Mouse (Mus musculus): Measurements from ENCODE around the gene Otop2.

Gene Otop2

DNA sequence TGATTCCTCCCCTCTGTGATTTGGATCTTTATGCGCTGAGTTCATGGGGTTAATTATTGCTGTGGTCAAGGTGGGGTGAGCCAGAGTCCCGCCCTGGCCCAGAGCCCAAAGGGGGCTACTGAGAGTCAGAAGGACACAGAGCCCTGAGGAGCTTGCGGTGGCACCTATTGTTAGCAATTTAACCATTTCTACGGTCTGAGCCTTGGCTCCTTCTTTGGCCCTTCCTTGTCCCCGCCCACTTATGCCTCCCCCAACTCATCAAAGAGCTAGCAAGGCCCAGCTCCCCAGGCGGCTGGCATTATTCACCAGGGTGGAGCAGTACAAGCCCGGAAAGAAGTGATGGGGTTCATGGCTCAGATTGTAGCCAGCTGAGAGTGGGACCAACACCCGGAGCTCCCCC, at the start of gene Otop2:
TSS of gene Otop2 (plus strand) at position 301 of the 400 bp plus-strand sequence.
- in situ Hi-C loops (cut with MboI, MseI): no loop called here

DNA sequence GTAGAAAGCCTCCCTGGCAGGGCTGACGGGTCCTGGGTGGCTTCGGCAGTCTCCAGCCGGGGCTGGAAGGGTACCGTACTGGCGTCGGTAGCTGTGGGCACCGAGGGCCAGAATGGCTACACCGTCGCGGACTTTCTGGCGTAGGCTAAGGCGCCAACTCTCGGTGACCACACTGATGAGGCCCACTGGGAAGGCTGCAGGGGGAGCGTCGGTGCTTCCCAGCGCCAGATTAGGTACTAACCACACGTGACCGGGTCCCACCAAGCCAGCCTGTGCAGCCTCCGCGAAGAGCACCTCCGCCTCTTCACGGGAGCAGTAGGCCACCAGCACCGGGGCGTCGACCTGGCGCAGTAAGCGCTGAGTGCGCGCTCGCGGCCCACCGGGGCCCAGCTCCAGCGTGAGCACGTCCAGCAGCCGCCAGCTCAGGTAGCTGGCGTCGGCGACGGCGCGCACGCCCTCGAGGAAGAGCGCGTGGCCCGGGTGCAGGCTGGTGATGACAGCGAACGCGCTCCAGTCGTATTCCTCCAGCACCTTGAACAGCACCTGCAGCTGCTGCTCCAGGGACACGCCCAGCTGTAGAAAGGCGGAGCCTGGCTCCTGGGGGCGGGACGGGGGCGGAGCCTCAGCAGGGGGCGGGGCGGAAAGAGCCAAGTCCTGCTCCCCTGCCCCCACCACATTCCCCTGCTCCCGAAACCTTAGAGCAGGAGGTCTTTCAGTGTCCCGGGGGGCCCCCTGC, 49.0 kb upstream of the Otop2 start:
- in situ Hi-C loops (cut with MboI, MseI): no loop called here

DNA sequence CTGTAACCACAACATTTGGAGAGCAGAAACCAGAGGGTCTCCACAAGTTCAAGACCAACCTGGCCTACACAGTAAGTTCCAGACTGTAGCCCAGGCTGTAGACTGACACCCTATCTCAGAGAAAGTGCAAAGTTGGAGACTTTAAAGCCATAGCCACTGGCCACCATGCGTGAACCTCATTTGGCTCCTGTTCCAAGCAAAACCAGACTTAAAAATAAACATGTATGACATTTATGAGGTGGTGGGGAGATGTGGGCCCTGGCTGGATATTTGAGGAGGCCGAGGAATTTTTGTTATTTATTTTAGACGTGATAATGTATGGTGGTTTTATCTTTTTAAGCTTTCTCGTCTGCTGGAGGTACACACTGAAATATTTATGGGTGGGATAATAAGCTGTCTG, 47.8 kb upstream of the Otop2 start:
- in situ Hi-C loops (cut with MboI, MseI): no loop called here

DNA sequence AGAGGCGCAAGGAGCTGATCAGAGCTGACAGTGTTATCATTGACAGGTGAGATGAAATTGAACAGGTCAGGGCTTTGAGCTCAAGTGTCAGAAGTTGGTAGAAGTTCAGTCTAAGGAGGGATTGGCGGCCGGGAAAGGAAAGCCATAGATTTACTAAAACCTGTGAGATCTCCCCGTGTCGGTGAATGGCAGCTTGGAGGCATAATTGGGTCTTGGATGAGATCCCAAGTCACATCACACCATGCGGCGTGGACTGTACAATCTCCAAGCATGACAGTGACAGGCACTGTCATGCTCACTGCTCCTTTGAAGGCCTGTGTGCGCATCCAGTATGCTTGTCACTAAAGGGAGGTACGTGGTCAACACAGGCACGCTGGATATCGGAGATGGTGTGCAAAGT, 44.0 kb upstream of the Otop2 start:
- in situ Hi-C loops (cut with MboI, MseI): loop anchor here (5.0 kb wide), 1 partner anchor 56 kb away; no protein-coding TSS in a partner anchor

DNA sequence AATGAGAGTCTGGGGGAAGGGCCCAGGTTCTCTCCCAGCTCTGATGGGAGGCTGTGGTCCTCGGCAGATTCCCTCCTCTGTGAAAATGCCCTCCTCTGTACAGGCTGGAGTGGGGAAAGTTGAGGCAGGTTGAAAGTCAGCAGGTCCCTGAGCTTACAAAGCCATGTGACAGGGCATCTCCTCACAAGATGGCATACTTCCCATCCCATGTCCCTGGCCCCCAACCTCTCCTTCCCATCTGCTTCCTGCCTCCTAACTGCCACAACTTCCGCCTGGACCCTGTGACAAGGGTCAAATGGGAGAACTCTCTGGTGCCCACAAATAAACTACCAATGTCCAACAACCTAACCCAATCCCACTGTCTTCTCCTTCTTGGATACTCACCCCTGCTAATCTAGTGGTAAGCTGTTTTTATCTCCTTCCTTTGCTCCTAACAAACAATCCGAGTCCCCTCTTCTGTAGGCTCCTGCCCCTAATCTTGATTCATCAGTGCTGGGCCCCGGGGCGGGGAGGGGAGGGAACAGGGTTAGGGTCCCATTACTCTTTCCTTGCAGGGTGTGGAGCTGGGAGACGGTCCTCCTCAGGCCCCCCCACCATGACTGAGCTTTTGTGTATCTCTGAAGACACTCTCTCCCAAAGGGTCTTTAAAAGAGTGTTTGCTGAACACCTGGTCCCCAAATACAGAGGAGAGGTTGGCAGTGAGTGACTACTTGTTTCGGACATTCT, 42.7 kb upstream of the Otop2 start:
- in situ Hi-C loops (cut with MboI, MseI): loop anchor here (5.0 kb wide), 1 partner anchor 57 kb away; no protein-coding TSS in a partner anchor

DNA sequence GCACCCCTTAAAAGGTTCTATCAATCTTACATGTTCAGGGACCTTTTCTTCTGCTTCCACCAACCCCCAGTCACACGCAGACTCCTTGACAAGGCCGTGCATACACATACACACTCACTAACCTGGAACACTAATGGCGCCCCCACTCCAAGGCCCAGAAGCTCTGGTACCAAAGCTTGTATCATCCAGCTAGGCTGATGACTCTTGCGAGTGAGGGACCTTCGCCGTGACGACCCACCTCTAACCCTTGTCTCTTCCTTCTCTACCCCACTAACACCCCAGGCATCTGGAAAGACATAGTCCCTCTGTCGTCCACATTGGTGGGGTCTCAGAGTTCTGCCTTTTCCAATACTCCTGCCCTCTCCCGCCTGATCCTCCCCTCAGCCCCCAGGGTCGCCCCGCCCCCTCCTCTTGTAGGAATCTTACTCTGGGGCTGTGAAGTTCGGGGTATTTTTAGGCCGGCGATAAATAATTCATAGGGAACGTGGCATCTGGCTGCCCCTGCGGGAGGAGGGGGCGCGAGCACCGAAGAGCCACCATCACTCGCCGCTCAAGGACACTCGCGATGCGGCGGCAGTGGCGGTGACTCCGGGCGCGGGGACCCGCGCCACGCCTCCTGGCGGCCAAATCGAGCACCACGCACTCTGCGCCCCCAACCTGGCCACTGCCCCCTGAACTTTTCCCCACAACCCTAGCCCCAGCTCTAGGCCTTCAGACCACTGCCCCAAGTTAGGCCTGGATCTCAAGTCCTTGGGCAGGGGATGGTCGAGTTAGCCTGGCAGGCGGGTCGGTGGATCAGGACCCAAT, 41.9 kb upstream of the Otop2 start:
- in situ Hi-C loops (cut with MboI, MseI): loop anchor here (5.0 kb wide), 1 partner anchor 58 kb away; no protein-coding TSS in a partner anchor

DNA sequence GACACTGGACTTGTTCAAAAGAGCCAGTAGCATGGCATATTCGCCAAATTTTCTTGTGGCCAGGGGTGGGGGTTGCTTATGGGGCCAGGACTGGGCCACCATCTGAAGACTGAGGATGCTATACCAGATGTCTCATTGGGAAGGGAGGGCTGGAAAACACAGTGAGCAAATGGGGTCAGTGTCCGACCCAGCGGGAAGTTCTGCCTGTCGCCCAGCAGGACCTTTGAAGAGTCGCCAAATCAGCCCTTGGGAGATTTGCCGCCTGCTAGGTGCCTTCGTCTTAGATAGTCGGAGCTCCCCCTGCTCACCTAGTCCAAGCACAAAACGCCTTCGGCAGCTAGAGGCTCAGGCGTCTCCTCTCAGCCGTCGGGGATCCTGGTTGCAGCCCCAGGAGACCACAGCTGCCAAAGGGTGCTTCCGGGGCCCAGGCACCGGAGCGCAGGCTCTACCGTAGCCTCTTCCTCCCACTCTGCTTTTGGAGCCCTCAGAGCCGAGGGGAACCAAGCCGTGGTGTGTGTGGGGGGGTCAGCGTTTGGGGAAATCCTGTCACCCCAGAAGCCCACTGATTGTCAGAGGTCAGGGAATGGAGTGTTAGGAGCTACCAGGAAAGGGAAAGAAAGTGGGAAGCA, 41.1 kb upstream of the Otop2 start:
- in situ Hi-C loops (cut with MboI, MseI): no loop called here

DNA sequence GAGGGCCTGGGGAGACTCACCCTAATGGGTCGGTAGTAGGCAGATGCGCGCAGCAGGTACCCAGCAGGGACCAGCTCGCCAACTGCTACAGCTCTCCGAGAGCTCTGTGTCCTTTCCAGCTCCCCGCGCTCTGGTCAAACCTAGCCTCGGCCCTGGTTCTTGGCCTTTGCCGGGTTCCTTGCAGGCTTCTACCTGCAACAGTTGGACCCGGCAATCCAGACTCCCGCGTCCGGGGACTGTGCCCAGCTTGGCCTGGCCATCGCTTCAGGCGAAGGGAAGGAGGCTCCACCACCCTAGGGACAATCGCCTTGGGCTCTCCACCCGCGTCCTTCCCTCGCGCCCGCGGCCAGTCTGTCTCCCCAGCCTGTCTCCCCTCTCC, 40.6 kb upstream of the Otop2 start:
- in situ Hi-C loops (cut with MboI, MseI): no loop called here

DNA sequence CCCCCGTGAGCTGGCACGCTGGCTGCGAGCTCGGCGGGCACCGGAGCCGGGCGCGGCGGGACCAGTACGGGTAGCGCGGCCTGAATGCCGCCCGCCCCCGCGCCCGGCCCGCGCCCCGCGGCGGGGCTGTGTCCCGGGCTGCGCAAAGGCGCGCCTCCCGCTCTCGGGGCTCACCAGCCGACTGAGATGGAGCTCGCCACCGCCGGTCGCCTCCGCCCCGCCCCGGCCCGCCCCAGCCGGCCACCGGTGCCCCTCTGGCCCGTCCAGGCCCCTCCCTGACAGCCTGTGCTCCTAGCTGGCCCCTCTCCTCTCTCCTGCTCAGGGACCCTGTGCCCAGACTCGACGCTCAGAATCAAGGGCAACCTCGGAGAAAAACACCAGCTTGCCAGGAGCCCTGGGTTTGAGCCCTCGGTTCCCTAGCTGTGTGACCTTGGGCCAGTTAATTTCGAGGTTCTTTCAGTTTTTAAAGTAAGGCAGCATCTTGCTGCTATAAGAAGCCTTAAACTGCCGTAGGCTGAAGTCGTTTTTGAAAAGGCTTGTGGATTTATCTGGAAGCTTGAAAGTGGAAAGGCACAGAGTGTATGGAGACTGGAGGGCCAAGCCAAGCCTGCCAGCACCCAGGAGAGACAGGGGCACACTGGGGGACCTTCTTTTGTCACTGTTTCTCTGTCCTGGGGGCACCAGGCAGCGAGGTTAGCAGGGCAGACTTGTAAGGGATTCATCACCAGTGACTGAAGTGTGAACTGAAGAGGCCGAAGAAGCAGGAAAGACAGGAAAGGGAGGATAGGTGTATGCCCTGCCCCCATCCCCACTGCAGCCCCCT, 39.7 kb upstream of the Otop2 start, which contains the start of gene Grin2c:
TSS of gene Grin2c (minus strand) at position 183 of the 823 bp plus-strand sequence.
- in situ Hi-C loops (cut with MboI, MseI): no loop called here

DNA sequence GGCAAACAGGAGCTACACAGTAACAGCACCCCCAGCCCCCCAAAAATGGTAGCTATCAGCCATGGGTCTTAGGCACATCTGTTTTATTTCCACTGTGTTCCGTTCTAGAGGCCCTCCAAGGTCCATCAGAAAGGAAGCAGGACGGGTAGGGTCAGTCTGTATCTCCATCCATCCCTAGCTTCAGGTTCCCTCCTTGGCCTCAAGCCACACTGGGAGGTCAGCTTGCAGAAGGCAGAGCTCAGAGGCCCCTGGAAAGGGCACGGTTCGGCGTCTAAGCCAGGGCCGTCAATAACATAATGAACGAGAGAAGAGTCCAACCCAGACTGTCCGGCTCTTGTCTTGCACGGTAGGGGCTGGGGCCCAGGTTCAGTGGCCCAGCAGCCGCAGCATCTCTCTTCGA, 39.0 kb upstream of the Otop2 start:
- in situ Hi-C loops (cut with MboI, MseI): no loop called here

DNA sequence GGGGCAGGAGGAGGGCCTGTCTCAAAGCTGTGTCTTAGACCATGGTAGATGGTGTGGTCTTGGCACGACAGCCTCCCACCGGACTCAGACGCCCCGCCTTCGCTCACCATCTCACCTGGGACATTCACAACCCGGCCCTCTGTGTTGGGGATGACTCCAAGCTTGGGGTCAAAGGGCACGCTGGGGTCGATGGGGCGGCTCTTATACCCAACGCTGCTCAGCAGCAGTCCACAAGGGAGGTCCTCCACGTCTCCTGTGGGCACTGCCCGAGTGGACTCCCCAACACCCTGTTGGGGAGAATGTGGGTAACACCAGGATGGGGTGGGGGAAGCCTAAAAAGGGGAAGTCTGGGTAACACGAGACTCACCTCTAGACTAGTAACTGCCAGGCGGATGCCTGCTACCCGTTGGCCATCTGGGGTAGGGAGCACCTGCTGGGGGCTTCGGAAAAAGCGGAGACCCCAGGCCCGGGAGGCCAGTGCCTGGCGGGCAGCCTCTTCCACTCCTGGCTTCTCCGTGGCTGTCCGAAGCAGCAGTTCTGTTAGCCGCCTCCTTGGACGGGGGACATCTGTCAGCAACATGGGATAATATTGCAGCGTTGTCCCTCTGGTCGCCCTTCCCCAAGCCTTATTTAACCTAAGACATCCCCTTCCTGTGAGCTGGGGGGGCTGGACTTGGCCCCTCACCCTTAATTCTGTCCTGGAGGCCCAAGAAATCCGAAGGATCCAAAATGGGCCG, 37.5 kb upstream of the Otop2 start:
- in situ Hi-C loops (cut with MboI, MseI): no loop called here

DNA sequence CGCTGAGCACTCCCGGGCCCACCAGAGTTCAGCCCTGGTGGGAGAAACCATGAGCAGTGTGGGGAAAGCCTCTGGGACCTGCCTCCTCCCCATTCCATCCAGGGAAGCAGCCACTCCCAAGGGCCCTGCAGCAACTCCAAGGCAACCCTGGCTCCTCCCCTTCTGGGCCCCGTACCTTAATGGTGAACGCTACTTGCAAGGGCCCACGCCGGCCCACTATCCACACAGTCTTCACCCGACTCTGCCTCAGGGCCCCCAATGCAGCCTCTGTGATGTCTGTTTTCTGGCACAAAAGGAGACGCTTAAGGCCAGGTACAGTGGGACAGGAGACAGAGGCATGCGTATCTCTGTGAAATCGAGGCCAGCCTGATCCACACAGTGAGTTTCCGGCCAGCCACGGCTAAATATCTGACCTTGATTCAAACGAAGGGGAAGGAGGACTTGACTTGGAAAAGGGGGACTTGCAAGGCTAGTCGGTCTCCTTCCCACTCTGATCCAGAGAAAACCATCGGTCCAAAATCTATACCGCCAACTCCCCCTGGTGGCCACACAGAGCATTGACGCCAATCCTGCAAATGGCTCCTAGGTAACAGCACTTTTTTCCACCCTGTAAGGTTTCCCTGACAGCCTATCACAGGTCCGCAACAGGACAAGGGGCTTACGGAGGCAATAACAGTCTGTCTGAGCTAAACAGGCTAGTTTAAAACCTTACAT, 36.7 kb upstream of the Otop2 start:
- in situ Hi-C loops (cut with MboI, MseI): no loop called here

DNA sequence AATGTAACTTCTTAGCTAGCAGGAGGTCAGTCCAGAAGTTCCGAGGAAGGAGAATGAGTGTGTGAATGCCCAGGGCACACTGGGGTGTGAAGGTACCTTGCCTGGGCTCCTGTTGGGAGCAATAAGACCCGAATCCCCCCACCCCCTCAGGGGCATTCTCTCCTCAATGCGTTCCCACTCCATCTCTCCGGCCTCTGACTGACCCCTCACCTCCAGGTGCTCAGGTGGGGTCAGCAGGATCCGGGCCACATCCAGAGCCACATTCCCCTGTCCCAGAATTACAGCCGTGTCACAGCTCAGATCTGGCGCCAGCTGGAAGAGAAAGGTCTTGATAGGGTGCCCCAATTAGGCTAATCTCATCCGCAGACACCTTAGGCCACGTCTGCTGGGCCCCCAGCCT, 35.9 kb upstream of the Otop2 start:
- in situ Hi-C loops (cut with MboI, MseI): no loop called here

DNA sequence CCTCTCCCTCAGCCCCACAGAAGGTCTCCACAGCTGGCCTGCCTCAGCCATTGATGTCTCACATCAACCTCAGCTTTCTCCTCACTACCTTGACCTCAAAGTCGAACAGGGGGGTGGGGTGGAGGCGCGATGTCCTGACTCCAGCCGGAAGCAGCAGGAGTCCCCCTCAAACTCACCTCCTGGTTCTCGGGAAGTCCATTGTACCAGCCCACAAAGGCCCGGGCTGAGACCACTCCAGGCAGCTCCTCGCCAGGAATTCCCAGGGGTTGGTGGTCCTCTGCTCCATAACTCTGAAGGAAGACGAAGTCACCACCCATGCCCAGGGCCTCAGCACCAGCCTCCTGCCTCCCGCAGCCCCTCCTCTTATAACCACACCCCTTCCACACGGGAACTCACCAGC, 35.5 kb upstream of the Otop2 start:
- in situ Hi-C loops (cut with MboI, MseI): no loop called here

DNA sequence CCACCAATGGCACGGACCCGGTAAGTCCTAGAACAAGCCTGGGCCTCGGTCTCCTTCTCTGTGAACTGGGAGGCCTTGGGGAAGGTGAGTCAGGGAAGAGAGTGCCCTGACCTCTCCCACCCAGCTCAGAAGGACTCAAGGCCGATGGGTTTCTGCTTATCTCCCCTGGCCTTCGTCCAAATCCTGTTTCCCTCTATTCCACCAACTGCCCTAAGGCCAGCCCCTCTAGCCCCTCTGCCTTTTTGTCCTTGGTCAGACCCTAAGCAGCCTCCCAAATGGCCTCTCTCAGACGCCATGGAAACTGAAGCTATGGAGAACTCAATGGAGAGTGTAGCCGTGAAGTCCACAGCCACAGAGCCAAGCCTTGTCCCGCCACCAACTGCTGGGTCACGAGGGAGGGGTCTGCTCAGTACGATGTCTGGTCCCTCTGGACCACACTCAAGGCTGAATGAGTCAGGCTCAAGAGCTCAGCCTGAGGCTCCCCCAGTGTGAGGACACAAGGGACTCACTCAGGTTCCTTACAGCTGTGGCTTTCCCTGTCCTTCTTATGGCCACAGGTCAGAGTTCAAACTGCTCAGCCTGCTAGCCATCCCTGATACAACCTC, 34.0 kb upstream of the Otop2 start:
- in situ Hi-C loops (cut with MboI, MseI): no loop called here

DNA sequence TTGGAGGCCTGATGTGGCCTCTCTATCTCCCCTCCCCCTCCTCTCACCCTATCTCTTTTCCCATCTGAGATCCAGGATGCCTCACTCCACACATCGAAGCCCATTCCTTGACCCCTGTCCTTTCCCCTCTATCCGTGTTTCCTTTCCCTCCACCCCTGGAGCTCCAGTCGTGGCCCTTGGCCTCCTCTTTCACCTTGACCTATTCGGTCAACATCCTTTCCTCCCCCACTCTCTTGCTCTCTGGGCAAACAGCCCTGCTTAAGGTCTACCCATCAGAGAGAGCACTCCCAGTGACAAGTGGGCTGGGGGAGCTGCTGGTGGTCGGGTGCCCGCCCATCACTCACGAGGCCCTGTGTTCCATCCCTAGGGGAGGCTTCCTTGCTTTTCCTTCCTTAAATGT, 33.2 kb upstream of the Otop2 start:
- in situ Hi-C loops (cut with MboI, MseI): no loop called here

DNA sequence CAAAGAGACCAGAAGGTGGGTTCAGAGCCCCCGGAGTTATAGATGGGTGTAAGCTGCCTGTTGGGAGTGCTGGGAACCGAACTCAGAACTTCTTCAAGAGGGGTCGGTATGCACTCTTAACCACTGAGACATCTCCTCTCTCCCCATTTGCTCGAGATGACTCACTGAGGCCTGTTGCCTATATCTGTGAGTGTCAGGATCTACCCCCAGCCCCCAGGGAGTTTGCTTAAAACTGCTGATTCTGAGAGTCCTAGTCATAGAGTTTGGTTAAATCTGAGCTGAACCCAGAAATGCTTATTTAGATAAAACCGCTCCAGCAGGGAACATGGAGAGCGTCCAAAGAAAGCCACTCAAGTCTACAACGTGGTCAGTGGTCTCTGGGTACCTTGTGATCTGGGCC, 32.8 kb upstream of the Otop2 start:
- in situ Hi-C loops (cut with MboI, MseI): no loop called here

DNA sequence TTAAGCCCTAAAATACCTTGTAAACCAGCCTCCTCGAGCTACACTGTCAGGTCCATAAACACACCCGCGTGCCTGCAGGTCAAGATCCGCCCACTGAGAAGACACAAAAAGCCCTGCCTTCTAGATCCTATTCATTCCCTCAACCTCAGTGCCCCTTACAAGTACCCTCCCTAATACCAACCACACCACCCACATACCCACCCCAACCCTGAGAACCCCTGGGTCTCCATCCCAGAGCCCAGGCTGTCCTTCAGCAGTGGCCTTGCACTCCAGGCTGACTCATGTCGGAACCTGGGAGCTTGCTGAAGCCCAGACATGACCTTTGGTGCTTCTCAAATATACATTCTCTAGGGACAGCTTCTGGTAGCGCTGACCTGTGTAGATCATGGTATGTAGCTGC, 32.2 kb upstream of the Otop2 start:
- in situ Hi-C loops (cut with MboI, MseI): loop anchor here (5.0 kb wide), 1 partner anchor 112 kb away; the partner anchor contains the start of gene Slc9a3r1

DNA sequence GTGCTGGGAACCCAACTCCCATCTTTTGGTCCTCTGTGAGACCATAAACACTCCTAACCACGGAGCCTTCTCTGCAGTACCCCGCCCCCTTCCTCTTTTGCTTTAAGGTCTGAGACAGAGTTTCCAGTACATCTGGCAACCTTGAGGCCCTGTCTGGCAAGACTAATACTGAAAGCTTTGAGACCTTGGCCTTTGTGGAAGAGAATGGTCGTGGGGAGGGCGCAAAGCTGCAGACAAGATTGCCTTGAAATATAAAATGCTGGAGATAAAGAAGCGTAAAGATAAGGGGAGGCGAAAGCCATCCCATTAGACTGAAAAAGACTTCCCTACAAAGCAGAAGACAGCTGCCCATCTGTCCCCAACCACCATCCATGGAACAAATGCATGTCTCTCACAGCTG, 31.5 kb upstream of the Otop2 start:
- in situ Hi-C loops (cut with MboI, MseI): loop anchor here (5.0 kb wide), 1 partner anchor 113 kb away; the partner anchor contains the start of gene Slc9a3r1

All from T-helper 1 cell (primary cell).